Mouse (Mus musculus) heart, postnatal 14 days (tissue): ENCODE results near the gene Pbxip1. TPM values are rescaled to one million over a fixed set of nuclear protein-coding genes. Genes with fewer than 3 reads are reported as not detected.
A peak's percentile ranks its signal among the peaks of the same experiment; 100 is the strongest.

Source experiments
- DNase-seq, 2 experiments: peaks; one replicate each; pipeline ENCODE4 v3.0.0; 2021 to 2022
- intact Hi-C: fragments of 180-260 bp; cut with DNase I; formaldehyde crosslinking; loops from one replicate; pipeline ENCODE4 v1.15.1; 2025
- total RNA-seq, 2 experiments: library from RNA; stranded (reverse); gene quantifications; 2 replicates each; pipeline ENCODE4 v1.2.3; 2021

Gene Pbxip1
- total RNA-seq, 2 experiments from 2014 or later: 51.9 to 53.1 TPM

DNA sequence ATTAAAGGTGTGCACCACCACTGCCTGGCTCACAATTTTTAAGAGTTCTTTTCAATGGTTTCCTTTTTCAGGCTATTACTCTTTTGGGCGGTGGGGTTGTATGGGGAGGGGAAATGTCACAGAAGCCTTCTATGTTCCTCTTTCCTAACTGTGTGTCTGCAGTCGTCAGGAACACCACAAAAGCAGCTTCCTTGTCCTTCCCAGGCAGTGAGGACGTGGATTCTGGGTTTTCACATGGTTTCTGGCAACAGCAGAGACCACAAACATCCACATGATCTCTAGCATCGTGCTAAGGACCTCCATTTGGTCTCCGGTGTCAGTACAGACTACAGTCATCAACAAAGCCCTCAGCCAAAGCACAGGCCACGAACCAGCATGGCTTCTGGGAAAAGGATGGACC lies 37.3 kb downstream of the Pbxip1 start:
- no peak for DNase-seq
- intact Hi-C loops: no loop called here

DNA sequence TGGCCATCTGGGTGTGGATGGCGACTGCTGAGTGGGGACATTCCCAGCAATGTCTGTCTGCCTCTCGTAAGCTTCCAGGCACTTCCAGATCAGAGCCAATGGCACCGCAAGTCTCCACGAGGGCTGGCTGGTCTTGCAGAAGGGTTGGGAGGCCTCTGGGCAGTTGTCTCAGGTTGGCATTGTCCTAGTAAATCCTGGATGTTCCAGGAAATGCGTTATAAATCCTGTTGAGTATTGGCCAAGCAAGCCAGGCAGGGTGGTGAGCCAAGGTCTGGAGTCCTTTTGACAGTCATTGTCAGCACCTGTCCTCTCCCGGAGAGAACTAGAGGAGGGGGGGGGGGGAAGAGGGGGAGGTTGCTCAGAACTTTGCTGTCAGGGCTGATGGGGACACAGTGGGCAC lies 42.5 kb downstream of the Pbxip1 start:
- intact Hi-C loops: no loop called here
- DNase-seq: no peak

DNA sequence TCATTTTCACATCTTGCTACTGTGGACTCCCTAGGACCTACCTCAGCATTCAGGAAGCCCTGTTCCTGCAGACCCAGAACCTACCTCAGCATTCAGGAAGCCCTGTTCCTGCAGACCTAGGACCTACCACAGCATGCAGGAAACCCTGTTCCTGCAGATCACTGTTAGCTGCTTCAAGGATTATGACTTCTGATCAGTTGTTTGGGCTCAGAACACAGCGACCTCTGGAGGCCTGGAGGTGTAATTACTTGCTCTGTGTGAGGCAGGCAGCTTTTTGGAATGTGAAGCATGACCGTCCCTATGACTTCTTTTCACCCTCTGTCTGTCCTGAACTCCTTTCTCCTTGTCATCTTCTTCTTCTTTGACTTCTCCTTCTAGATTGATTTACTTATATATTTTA lies 45.0 kb downstream of the Pbxip1 start:
- intact Hi-C loops: no loop called here
- DNase-seq: peak in 1 of 2 experiments; percentile 25

DNA sequence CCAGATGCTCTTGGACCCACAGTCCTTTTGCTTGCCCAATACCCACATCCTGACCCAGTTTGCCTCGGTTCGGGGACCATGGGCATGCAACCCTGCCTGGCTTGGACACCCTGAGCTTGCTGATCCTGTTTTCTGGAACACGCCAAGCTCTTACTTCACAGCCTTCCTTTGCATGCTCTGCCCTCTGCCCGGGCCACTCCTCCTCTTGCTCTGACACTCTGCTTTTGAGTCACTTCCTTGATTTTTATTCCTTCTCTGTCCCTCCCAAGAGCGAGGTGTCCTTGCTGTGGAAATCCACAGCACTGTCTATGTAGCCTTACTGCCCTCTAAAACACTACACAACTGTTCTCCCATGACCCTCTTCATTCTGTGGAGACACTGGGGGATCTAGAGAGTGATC lies 45.7 kb downstream of the Pbxip1 start:
- intact Hi-C loops: no loop called here
- DNase-seq: no peak

DNA sequence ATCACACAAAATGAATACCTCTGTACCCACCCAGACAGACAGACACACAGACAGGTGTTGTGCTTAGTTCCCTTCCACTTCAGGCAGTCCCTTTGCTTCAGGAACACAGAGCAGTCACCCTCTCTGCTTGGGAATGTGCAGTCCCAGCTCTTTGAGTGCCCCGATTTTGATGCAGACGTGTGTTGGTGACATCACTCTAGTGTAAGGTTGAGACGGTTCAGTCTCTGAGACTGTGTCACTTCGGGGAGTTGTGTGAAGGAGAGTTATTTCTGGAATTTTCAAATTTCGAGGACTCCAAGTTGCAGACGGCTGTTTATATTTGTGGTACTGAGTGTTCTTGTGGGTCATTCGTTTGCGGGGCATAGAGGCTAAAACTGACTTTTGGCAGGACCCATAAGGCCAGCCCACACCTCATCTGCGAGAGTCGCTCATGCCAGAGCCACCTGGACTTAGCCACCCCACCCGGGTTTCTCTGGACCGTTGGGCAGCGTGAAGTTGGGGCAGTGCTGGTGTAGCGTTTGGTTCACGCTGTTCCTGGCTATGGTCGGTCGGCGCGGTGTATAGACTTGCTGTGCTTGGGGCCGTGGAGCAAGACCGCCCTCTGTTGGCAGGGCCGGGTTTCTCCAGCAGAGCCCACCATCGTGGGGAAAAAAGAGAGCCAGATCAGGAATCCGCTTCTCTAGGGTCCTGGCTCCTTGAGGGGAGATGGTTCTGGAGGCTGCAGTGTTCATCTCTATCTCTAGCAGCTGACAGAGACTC lies 48.4 kb downstream of the Pbxip1 start:
- DNase-seq: peak; percentile 86 to 87
- intact Hi-C loops: loop anchor here (2.0 to 5.0 kb wide), 5 partner anchors 33 to 170 kb away; partner anchors contain the start of genes Efna4 and Pmvk

DNA sequence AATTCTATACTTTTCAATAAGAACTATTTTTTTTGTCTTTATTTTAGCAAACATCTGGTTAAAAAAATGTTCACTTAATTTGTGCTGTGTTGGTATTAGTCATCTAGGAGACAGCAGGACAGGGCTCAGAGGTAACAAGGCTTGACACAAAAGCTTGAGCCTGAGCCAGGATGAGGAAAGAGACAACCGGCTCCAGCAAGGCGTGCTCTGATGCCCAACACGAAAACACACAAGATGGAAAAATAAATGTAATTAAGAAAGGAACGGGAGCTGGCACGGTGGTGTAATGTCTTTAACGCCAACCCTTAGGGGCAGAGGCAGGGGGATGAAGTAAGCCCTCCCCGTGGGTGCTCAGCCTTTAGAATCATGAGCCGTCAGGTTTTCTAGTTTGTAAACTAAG lies 49.6 kb downstream of the Pbxip1 start:
- intact Hi-C loops: loop anchor here (5.0 kb wide), 4 partner anchors 34 to 149 kb away; partner anchors contain the start of genes Efna4 and Pmvk
- DNase-seq: no peak

DNA sequence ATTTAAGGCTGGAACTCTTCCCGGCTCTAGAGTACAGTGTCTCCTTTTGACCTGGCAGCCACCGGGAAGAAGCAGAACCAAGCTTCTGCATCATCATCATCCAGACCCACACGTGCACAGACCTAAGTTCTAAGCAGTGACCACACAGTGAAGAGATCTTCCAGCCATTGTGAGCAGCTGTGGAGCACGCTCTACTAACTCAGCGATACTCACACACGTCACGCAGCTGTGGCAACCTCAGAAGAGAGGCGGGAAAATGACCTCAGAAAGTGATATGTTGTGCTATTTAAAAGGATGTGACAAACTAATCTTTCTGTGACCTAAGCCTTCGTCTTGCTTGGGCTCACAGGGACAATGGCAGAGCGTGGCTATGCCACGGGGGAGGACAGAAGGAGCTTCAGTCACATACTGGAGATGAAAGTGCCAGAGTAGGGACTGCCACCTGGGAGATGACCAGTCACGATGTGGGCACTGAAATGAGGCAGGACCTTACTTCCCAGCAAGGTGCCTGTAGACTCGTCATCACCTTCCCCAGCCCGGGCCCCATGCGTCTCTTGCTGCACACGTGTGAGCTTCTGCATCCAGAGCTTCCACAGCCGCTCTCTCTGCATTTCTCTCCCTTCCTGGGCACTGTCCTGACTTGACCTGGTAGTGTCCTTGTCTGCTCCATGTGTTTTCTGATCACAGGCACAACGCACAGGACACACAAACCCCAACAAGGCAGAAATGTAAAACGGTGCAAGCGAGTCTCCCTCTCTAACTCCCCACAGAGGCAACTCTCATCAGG lies 50.6 kb downstream of the Pbxip1 start:
- intact Hi-C loops: loop anchor here (5.0 kb wide), 4 partner anchors 35 to 150 kb away; partner anchors contain the start of genes Efna4 and Pmvk
- peak in 1 of 2 experiments; percentile 14 for DNase-seq

DNA sequence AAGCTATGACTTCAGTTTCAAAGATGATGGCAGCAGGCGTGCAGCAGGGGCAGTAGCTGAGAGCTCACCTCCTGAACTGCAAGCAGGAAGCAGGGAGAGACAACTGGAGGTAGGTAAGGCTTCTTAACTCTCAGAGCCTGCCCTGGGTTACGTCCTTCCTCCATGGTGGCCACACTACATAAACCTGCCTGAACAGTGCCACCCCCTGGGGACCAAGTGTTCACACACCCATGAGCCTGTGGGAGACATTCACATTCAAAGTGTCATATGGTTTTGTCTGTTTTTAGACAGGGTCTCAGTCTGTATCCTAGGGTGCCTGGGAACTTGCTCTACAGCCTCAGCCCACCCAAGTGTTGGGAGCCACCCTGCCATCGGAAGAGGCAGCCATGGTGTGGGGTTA lies 54.3 kb downstream of the Pbxip1 start:
- DNase-seq: no peak
- intact Hi-C loops: no loop called here

DNA sequence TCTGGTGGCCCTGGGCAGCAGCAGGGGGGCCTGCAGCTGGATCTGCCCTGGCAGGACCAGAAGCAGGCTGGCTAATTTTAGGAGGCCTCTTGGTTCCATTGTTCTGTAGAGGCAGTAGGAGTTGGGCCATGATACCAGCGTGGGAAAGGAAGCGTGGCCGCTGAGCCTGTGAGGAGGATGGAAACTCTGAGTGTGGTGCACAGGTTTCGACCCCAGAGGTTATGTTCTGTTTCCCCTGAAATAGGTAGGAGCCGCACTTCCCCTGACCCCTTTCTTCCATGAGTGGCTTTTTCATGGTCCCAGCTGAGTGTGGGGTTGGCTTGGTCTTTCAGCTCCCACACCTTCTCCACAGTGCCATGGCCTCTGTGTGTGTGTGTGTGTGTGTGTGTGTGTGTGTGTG lies 55.1 kb downstream of the Pbxip1 start:
- intact Hi-C loops: no loop called here
- DNase-seq: no peak

DNA sequence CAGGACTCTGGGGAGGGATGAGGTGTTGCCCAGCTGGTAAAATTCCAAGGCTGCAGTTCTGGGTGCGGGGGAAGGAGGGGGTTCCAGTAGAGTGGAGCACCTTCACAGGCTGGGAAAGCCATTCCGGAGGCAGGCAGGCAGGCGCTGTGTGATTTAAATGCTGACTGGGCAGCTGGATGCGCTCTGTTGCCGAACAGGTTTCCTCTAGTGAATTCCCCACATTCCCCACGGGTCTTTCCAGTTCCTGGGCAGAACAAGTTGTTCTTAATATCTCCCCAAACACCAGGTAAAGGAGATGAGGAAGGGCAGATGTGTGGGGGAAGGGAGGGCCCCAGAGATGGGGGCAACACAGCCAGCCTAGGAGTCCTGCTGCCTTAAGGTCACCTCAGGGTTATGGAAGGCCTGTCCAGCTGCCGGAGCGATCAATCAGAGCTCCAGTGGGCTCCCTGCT lies 56.2 kb downstream of the Pbxip1 start:
- intact Hi-C loops: no loop called here
- DNase-seq: no peak

DNA sequence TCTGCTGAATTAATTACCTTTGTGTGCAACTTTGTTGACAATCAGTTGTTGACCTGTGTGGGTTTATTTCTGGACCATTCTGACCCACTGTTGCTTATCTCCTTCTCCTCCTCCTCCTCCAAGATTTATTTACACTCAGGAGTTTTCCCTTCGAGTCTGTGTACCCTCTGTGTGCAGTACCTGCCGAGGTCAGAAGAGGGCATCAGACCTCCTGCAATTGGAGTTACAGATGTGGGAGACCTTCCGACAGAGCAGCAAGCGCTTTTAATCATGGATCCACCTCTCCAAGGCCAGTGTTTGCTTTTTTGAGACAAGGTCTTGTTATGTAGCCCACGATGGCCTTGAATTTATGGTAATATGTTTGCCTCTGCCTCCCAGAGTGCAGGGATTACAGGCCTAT lies 58.1 kb downstream of the Pbxip1 start:
- intact Hi-C loops: no loop called here
- no peak for DNase-seq

DNA sequence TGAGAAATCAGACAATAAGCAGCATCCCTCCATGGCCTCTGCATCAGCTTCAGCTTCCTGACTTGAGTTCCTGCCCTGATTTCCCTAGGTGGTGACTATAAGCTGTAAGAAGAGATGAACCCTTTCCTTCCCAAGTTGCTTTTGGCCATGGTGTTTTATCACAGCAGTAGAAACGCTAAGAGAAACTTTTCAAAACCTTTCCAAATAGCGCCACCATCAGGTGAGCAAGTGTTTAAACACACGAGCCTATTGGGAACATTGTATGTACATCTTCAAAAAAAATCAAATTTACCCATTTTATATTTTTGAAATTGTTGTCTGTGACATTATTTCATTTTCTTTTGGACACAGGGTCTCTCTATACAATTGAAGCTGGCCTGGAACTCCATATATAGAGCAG lies 59.9 kb downstream of the Pbxip1 start:
- no peak for DNase-seq
- intact Hi-C loops: no loop called here

DNA sequence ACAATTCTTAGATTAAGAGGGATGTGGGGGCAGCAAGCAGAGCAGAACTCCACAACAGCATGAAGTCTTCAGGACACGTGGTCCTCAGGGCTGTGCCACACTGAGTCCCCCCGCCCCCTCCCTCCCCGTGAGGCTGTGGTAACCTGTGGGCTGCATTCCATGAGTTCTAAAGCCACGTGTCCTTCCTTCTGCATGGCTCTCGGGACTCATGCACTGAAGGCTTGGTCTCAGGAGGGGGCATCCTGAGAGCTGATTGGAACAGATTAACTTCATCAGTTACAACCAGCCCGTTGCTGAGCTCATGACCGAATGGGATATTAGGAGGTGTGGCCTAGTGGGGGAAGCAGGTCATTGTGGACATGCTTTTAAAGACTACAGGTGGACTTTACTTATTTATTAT lies 63.2 kb downstream of the Pbxip1 start:
- DNase-seq: no peak
- intact Hi-C loops: loop anchor here (10.0 kb wide), 1 partner anchor 355 kb away; no protein-coding TSS in a partner anchor

Other genes with a start within 250 kb of the Pbxip1 start
- 10 to 100 TPM; 22.1 to 23.9 TPM for gene Gba, start 233.8 kb upstream of the Pbxip1 start, total RNA-seq
- 10 to 100 TPM; 12.7 to 17.1 TPM for gene Thbs3, start 221.5 kb upstream of the Pbxip1 start, total RNA-seq
- gene Mtx1, start 209.6 kb upstream of the Pbxip1 start, total RNA-seq: 10 to 100 TPM; 64.8 to 69.8 TPM
- gene Muc1, start 207.6 kb upstream of the Pbxip1 start, total RNA-seq: under 1 TPM; 0.22 to 0.98 TPM
- 10 to 100 TPM; 71.9 to 72.8 TPM for gene Krtcap2, start 190.7 kb upstream of the Pbxip1 start, total RNA-seq
- gene Trim46, start 190.4 kb upstream of the Pbxip1 start, total RNA-seq: under 1 TPM; 0.68 to 0.76 TPM
- gene Dpm3, start 177.3 kb upstream of the Pbxip1 start, total RNA-seq: 10 to 100 TPM; 47.6 to 58.7 TPM
- gene Slc50a1, start 166.1 kb upstream of the Pbxip1 start, total RNA-seq: 10 to 100 TPM; 20.6 to 22.7 TPM
- gene Efna1, start 155.6 kb upstream of the Pbxip1 start, total RNA-seq: 10 to 100 TPM; 32.4 to 34.0 TPM
- gene Efna3, start 113.7 kb upstream of the Pbxip1 start, total RNA-seq: not detected
- gene Efna4, start 98.7 kb upstream of the Pbxip1 start, total RNA-seq: under 1 TPM; 0.49 to 0.74 TPM
- 10 to 100 TPM; 80.4 to 100.0 TPM for gene Adam15, start 86.7 kb upstream of the Pbxip1 start, total RNA-seq
- not detected for gene Dcst2, start 74.7 kb upstream of the Pbxip1 start, total RNA-seq
- under 1 TPM; 0.22 to 0.48 TPM for gene Dcst1, start 71.5 kb upstream of the Pbxip1 start, total RNA-seq
- gene Zbtb7b, start 41.9 kb upstream of the Pbxip1 start, total RNA-seq: 10 to 100 TPM; 18.4 to 27.3 TPM
- gene Lenep, start 33.9 kb upstream of the Pbxip1 start, total RNA-seq: under 1 TPM in 1 of 2 experiments, not detected in 1; 0.98 TPM
- gene Flad1, start 24.8 kb upstream of the Pbxip1 start, total RNA-seq: 10 to 100 TPM; 44.7 to 46.1 TPM
- gene Cks1b, start 18.3 kb upstream of the Pbxip1 start, total RNA-seq: 10 to 100 TPM in 1 of 2 experiments, 1 to 10 TPM in 1; 7.9 to 14.4 TPM
- 10 to 100 TPM; 45.0 to 47.5 TPM for gene Shc1, start 18.3 kb upstream of the Pbxip1 start, total RNA-seq
- 10 to 100 TPM; 16.5 to 19.9 TPM for gene Pygo2, start 6.5 kb upstream of the Pbxip1 start, total RNA-seq
- 1 to 10 TPM; 8.8 to 9.2 TPM for gene Pmvk, start 17.8 kb downstream of the Pbxip1 start, total RNA-seq
- 1 to 10 TPM; 4.0 to 6.5 TPM for gene Kcnn3, start 83.5 kb downstream of the Pbxip1 start, total RNA-seq